Mouse (Mus musculus): ENCODE data around the gene Usp24. TPM values are rescaled to one million over a fixed set of nuclear protein-coding genes. Genes with fewer than 3 reads are reported as not detected.
A peak's percentile ranks its signal among the peaks of the same experiment; 100 is the strongest.

The Usp24 gene
- total and polyA plus RNA-seq, 3 experiments, result 11.6 to 51.1 (median 44.5) TPM

- H3K4me3 ChIP-seq, result no peak overlapping the region
- intact Hi-C loops (cut with DNase I), result loop anchor here (1.0 to 5.0 kb wide), 2 partner anchors 148 to 1224 kb away; no protein-coding TSS in a partner anchor
- 22% methylated on average over 1 of the region's 1 CpGs for WGBS
- TF ChIP-seq EP300 (IDR thresholded peaks at IDR 0.05; ENCODE audit: insufficient read depth, low read depth, low read length) (0 out of 2 replicates have a peak, but pooled peaks have one; percentile 23), POLR2A (IDR thresholded peaks at IDR 0.05; ENCODE audit: insufficient read depth, low read depth, low read length) (no peak), CTCF (IDR thresholded peaks at IDR 0.05) (peak; percentile 80)
- H3K79me2 ChIP-seq (replicated peaks; ENCODE audit: control insufficient read depth, insufficient read depth, low read length), result no peaks in the 10 kb centered on the region
- H3K4me1 ChIP-seq (ENCODE audit: control insufficient read depth, insufficient read depth, low read length), result no peaks in the 10 kb centered on the region
- no peak overlapping the region for H3K27ac ChIP-seq
- H3K9ac ChIP-seq (ENCODE audit: low read depth, low read length), result no peak overlapping the region
- no peaks in the 10 kb centered on the region for H3K27me3 ChIP-seq (ENCODE audit: control insufficient read depth, insufficient read depth, low read length)
- 0 out of 2 replicates have a peak, but pooled peaks cover 3% of the 10 kb centered on the region for H3K36me3 ChIP-seq (ENCODE audit: control insufficient read depth, insufficient read depth, low read length)
- peak; percentile 71 to 83 for DNase-seq
Measured at GRCm38 (mm10) chr4:106375857-106376256, 59.8 kb downstream of the Usp24 start.

- Histone ChIP-seq H3K79me2 (replicated peaks; ENCODE audit: control insufficient read depth, insufficient read depth, low read length) (no peaks in the 10 kb centered on the region), H3K9ac (ENCODE audit: low read depth, low read length) (no peak overlapping the region), H3K27me3 (ENCODE audit: control insufficient read depth, insufficient read depth, low read length) (no peaks in the 10 kb centered on the region), H3K27ac (no peak overlapping the region), H3K4me1 (ENCODE audit: control insufficient read depth, insufficient read depth, low read length) (no peaks in the 10 kb centered on the region), H3K4me3 (no peak overlapping the region), H3K36me3 (ENCODE audit: control insufficient read depth, insufficient read depth, low read length) (0 out of 2 replicates have a peak, but pooled peaks cover 3% of the 10 kb centered on the region)
- intact Hi-C loops (cut with DNase I), result loop anchor here (5.0 kb wide), 1 partner anchor 1227 kb away; no protein-coding TSS in a partner anchor
- no peak for TF ChIP-seq CTCF (IDR thresholded peaks at IDR 0.05)
- TF ChIP-seq POLR2A (IDR thresholded peaks at IDR 0.05; ENCODE audit: insufficient read depth, low read depth, low read length), result no peak
- no peak for TF ChIP-seq EP300 (IDR thresholded peaks at IDR 0.05; ENCODE audit: insufficient read depth, low read depth, low read length)
- WGBS, result 73% methylated on average over 14 of the region's 14 CpGs
- no peak for DNase-seq
Measured at GRCm38 (mm10) chr4:106378839-106379572, 63.0 kb downstream of the Usp24 start.

- TF ChIP-seq EP300 (IDR thresholded peaks at IDR 0.05; ENCODE audit: insufficient read depth, low read depth, low read length) (no peak), CTCF (IDR thresholded peaks at IDR 0.05) (no peak), POLR2A (IDR thresholded peaks at IDR 0.05; ENCODE audit: insufficient read depth, low read depth, low read length) (no peak)
- Histone ChIP-seq H3K4me3 (no peak overlapping the region), H3K27ac (no peak overlapping the region), H3K79me2 (replicated peaks; ENCODE audit: control insufficient read depth, insufficient read depth, low read length) (no peaks in the 10 kb centered on the region), H3K9ac (ENCODE audit: low read depth, low read length) (no peak overlapping the region), H3K27me3 (ENCODE audit: control insufficient read depth, insufficient read depth, low read length) (no peaks in the 10 kb centered on the region), H3K4me1 (ENCODE audit: control insufficient read depth, insufficient read depth, low read length) (no peaks in the 10 kb centered on the region), H3K36me3 (ENCODE audit: control insufficient read depth, insufficient read depth, low read length) (peaks cover 2% of the 10 kb centered on the region; the same call in 1 of the 2 replicates)
- intact Hi-C loops (cut with DNase I), result no loop called here
- 71% methylated on average over 5 of the region's 5 CpGs for WGBS
- DNase-seq, result no peak
Measured at GRCm38 (mm10) chr4:106381131-106381530, 65.1 kb downstream of the Usp24 start.

- no peaks in the 10 kb centered on the region for H3K27me3 ChIP-seq (ENCODE audit: control insufficient read depth, insufficient read depth, low read length)
- peaks cover 12% of the 10 kb centered on the region for H3K36me3 ChIP-seq (ENCODE audit: control insufficient read depth, insufficient read depth, low read length)
- 71% methylated on average over 3 of the region's 3 CpGs for WGBS
- no peaks in the 10 kb centered on the region for H3K79me2 ChIP-seq (replicated peaks; ENCODE audit: control insufficient read depth, insufficient read depth, low read length)
- H3K9ac ChIP-seq (ENCODE audit: low read depth, low read length), result no peak overlapping the region
- intact Hi-C loops (cut with DNase I), result no loop called here
- H3K4me1 ChIP-seq (ENCODE audit: control insufficient read depth, insufficient read depth, low read length), result no peaks in the 10 kb centered on the region
- TF ChIP-seq POLR2A (IDR thresholded peaks at IDR 0.05; ENCODE audit: insufficient read depth, low read depth, low read length) (no peak), EP300 (IDR thresholded peaks at IDR 0.05; ENCODE audit: insufficient read depth, low read depth, low read length) (no peak), CTCF (IDR thresholded peaks at IDR 0.05) (no peak)
- no peak for DNase-seq
- no peak overlapping the region for H3K4me3 ChIP-seq
- no peak overlapping the region for H3K27ac ChIP-seq
Measured at GRCm38 (mm10) chr4:106389908-106390307, 73.9 kb downstream of the Usp24 start.

GRCm38 (mm10) chr4:106409621-106410020 is 93.6 kb downstream of the Usp24 start:
- intact Hi-C loops (cut with DNase I), result no loop called here
- peaks cover 4% of the 10 kb centered on the region for H3K36me3 ChIP-seq (ENCODE audit: control insufficient read depth, insufficient read depth, low read length)
- TF ChIP-seq POLR2A (IDR thresholded peaks at IDR 0.05; ENCODE audit: insufficient read depth, low read depth, low read length) (no peak), EP300 (IDR thresholded peaks at IDR 0.05; ENCODE audit: insufficient read depth, low read depth, low read length) (no peak), CTCF (IDR thresholded peaks at IDR 0.05) (no peak)

GRCm38 (mm10) chr4:106419256-106419655 is 103.2 kb downstream of the Usp24 start:
- no peak for TF ChIP-seq POLR2A (IDR thresholded peaks at IDR 0.05; ENCODE audit: insufficient read depth, low read depth, low read length)
- no peak for TF ChIP-seq EP300 (IDR thresholded peaks at IDR 0.05; ENCODE audit: insufficient read depth, low read depth, low read length)
- no peak for TF ChIP-seq CTCF (IDR thresholded peaks at IDR 0.05)
- WGBS, result 87% methylated on average over 3 of the region's 3 CpGs
- DNase-seq, result no peak
- Histone ChIP-seq H3K4me1 (ENCODE audit: control insufficient read depth, insufficient read depth, low read length) (no peaks in the 10 kb centered on the region), H3K27ac (no peak overlapping the region), H3K36me3 (ENCODE audit: control insufficient read depth, insufficient read depth, low read length) (peaks cover 2% of the 10 kb centered on the region; the same call in 1 of the 2 replicates), H3K79me2 (replicated peaks; ENCODE audit: control insufficient read depth, insufficient read depth, low read length) (no peaks in the 10 kb centered on the region), H3K4me3 (no peak overlapping the region), H3K27me3 (ENCODE audit: control insufficient read depth, insufficient read depth, low read length) (no peaks in the 10 kb centered on the region), H3K9ac (ENCODE audit: low read depth, low read length) (no peak overlapping the region)
- intact Hi-C loops (cut with DNase I), result no loop called here

More at GRCm38 (mm10) chr4:106409621-106410020, 93.6 kb downstream of the Usp24 start:
- DNase-seq, result no peak
- 95% methylated on average over 14 of the region's 14 CpGs for WGBS
- Histone ChIP-seq H3K4me3 (no peak overlapping the region), H3K9ac (ENCODE audit: low read depth, low read length) (no peak overlapping the region), H3K79me2 (replicated peaks; ENCODE audit: control insufficient read depth, insufficient read depth, low read length) (no peaks in the 10 kb centered on the region), H3K27me3 (ENCODE audit: control insufficient read depth, insufficient read depth, low read length) (no peaks in the 10 kb centered on the region), H3K27ac (no peak overlapping the region), H3K4me1 (ENCODE audit: control insufficient read depth, insufficient read depth, low read length) (no peaks in the 10 kb centered on the region)

Measured in heart, adult 2 months (tissue).